Mouse (Mus musculus) E14TG2a.4 (cell line): ENCODE measurements around the gene Rdh16.

Experiments used
- CTCF ChIP-seq: conservative IDR thresholded peaks from 2 replicates; pipeline ENCODE4 v1.5.1; 2014; ENCODE audit warnings: low read length
- NANOG ChIP-seq: IDR thresholded peaks from 2 replicates; pipeline ENCODE4 v1.6.1; 2014; ENCODE audit warnings: borderline replicate concordance, low read length, mixed read lengths

- no peak for TF ChIP-seq CTCF
- no peak for TF ChIP-seq NANOG
These were observed 24.9 kb upstream of the Rdh16 start, which contains the start of gene Rdh9 for GRCm38 (mm10) chr10:127776011-127776410.
